Mouse (Mus musculus): Measurements from ENCODE around the gene Fut1. TPM values are rescaled to one million over a fixed set of nuclear protein-coding genes. Genes with fewer than 3 reads are reported as not detected.

The Fut1 gene
- polyA plus RNA-seq (2012; rRNA removed), result 0.71 and 1.1 TPM in 2 replicates

GRCm38 (mm10) chr7:45617042-45617695 lies at the start of gene Fut1:
Gene Fut1 (plus strand): TSS chr7:45617289.
- H3K4me3 ChIP-seq (ENCODE audit: extremely low read depth, insufficient read depth, insufficient read length), result no peak within 1 kb of the TSS
- 32% methylated on average over 31 of the region's 31 CpGs for WGBS
- no peak for DNase-seq (ENCODE audit: low read depth in 1 of 2, low spot score in 2 of 2)
- TF ChIP-seq POLR2A (IDR thresholded peaks at IDR 0.05; ENCODE audit: low read depth, low read length), result no peak
- no peak within 1 kb of the TSS for H3K27ac ChIP-seq (ENCODE audit: insufficient read depth, low read length)
- peaks cover 2% of the 10 kb centered on the region; the same call in 1 of the 2 replicates for H3K27me3 ChIP-seq (ENCODE audit: control insufficient read depth, insufficient read depth, low read length)
- no peaks in the 10 kb centered on the region for H3K36me3 ChIP-seq (ENCODE audit: control insufficient read depth, insufficient read depth, low read length)
- no peaks in the 10 kb centered on the region; the same call in 1 of the 2 replicates for H3K4me1 ChIP-seq (ENCODE audit: control insufficient read depth, insufficient read depth, insufficient read length)

- Histone ChIP-seq H3K4me1 (ENCODE audit: control insufficient read depth, insufficient read depth, insufficient read length) (peaks cover 12% of the 10 kb centered on the region; the same call in 1 of the 2 replicates), H3K27ac (ENCODE audit: insufficient read depth, low read length) (peak overlapping the region; percentile 81), H3K4me3 (ENCODE audit: extremely low read depth, insufficient read depth, insufficient read length) (peak overlapping the region; percentile 57), H3K27me3 (ENCODE audit: control insufficient read depth, insufficient read depth, low read length) (no peaks in the 10 kb centered on the region), H3K36me3 (ENCODE audit: control insufficient read depth, insufficient read depth, low read length) (no peaks in the 10 kb centered on the region)
- 1% methylated on average over 24 of the region's 24 CpGs for WGBS
- no peak; the same call in 1 of the 2 replicates for TF ChIP-seq POLR2A (IDR thresholded peaks at IDR 0.05; ENCODE audit: low read depth, low read length)
- TF ChIP-seq CTCF (IDR thresholded peaks at IDR 0.05; ENCODE audit: extremely low read depth, insufficient read depth, insufficient read length, insufficient replicate concordance), result no peak
- peak; percentile 72 to 87 for DNase-seq (ENCODE audit: low read depth in 1 of 2, low spot score in 2 of 2)
Observed at GRCm38 (mm10) chr7:45567780-45568516, 49.1 kb upstream of the Fut1 start.

DNA sequence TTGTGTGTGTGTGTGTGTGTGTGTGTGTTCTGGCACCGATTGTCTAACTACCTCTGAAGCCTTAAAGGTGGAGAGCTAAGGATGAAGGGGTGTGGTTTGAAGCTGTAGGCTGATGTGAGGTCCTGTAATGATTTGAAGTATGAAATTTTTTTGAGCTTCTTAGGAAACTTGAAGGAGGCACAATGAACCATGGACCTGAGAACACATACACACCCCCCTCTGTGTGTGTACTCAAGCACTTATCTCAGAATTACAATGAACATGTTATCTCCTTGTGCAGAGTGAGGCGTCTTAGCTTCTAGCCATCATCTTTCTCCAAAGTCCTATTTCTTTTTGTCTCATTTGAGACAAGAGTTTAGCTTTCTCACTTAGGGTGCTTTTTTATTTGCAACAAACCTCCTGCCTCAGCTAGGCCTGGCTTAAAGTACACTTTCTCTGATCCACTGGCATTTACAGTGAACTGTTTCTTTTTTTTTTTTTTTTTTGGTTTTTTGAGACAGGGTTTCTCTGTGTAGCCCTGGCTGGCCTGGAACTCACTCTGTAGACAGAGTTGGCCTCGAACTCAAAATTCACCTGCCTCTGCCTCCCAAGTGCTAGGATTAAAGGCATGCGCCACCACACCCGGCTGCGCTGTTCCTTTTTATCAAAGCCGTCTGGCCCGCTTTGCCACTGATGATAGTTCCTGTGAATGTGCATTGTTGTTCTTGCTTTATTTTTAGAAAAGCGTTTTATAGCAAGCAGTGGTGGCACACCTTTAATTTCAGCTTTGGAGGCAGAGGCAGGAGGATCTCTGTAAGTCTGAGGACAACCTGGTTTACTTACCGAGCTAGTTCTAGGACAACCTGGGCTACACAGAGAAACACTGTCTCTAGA lies 48.3 kb upstream of the Fut1 start:
- H3K27ac ChIP-seq (ENCODE audit: insufficient read depth, low read length), result peak overlapping the region; percentile 51
- DNase-seq (ENCODE audit: low read depth in 1 of 2, low spot score in 2 of 2), result no peak
- no peak for TF ChIP-seq POLR2A (IDR thresholded peaks at IDR 0.05; ENCODE audit: low read depth, low read length)
- TF ChIP-seq CTCF (IDR thresholded peaks at IDR 0.05; ENCODE audit: extremely low read depth, insufficient read depth, insufficient read length, insufficient replicate concordance), result no peak
- no peaks in the 10 kb centered on the region for H3K27me3 ChIP-seq (ENCODE audit: control insufficient read depth, insufficient read depth, low read length)
- H3K4me3 ChIP-seq (ENCODE audit: extremely low read depth, insufficient read depth, insufficient read length), result no peak overlapping the region
- no peaks in the 10 kb centered on the region for H3K36me3 ChIP-seq (ENCODE audit: control insufficient read depth, insufficient read depth, low read length)
- H3K4me1 ChIP-seq (ENCODE audit: control insufficient read depth, insufficient read depth, insufficient read length), result peaks cover 12% of the 10 kb centered on the region; the same call in 1 of the 2 replicates
- 70% methylated on average over 10 of the region's 10 CpGs for WGBS

GRCm38 (mm10) chr7:45570103-45570741 lies 46.9 kb upstream of the Fut1 start, which contains the start of gene Bcat2:
Gene Bcat2 (plus strand): TSS chr7:45570153.
- Histone ChIP-seq H3K4me1 (ENCODE audit: control insufficient read depth, insufficient read depth, insufficient read length) (peaks cover 12% of the 10 kb centered on the region; the same call in 1 of the 2 replicates), H3K4me3 (ENCODE audit: extremely low read depth, insufficient read depth, insufficient read length) (peak within 1 kb of the TSS; percentile 74), H3K27ac (ENCODE audit: insufficient read depth, low read length) (peak within 1 kb of the TSS; percentile 81), H3K27me3 (ENCODE audit: control insufficient read depth, insufficient read depth, low read length) (no peaks in the 10 kb centered on the region), H3K36me3 (ENCODE audit: control insufficient read depth, insufficient read depth, low read length) (no peaks in the 10 kb centered on the region)
- TF ChIP-seq CTCF (IDR thresholded peaks at IDR 0.05; ENCODE audit: extremely low read depth, insufficient read depth, insufficient read length, insufficient replicate concordance) (no peak), POLR2A (IDR thresholded peaks at IDR 0.05; ENCODE audit: low read depth, low read length) (peak; percentile 63)
- 1% methylated on average over 41 of the region's 42 CpGs for WGBS
- DNase-seq (ENCODE audit: low read depth in 1 of 2, low spot score in 2 of 2), result peak in 1 of 2 experiments; percentile 75

DNA sequence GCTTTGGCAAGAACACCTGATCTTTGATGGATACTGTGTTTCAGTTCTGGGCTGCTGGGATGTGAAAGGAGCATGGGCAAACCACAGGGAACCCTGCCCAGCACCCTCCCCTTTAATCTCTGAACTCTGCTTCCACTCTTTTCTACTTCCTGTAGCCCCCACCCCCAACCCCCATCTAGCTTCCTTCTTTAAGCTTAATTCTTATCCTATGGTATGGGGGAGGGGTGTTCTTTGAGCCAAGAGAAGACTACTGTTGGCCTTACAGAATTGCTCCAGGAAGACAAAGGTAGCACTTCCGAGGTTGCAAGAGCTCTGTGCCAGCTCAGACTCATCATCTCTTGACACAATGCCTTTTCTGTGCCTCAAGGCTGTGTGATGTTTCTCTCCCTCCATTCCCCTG lies 45.1 kb upstream of the Fut1 start:
- TF ChIP-seq POLR2A (IDR thresholded peaks at IDR 0.05; ENCODE audit: low read depth, low read length) (no peak), CTCF (IDR thresholded peaks at IDR 0.05; ENCODE audit: extremely low read depth, insufficient read depth, insufficient read length, insufficient replicate concordance) (no peak)
- Histone ChIP-seq H3K36me3 (ENCODE audit: control insufficient read depth, insufficient read depth, low read length) (peaks cover 3% of the 10 kb centered on the region; the same call in 1 of the 2 replicates), H3K4me1 (ENCODE audit: control insufficient read depth, insufficient read depth, insufficient read length) (peaks cover 12% of the 10 kb centered on the region; the same call in 1 of the 2 replicates), H3K27me3 (ENCODE audit: control insufficient read depth, insufficient read depth, low read length) (no peaks in the 10 kb centered on the region), H3K27ac (ENCODE audit: insufficient read depth, low read length) (no peak overlapping the region), H3K4me3 (ENCODE audit: extremely low read depth, insufficient read depth, insufficient read length) (no peak overlapping the region)
- WGBS, result 25% methylated on average over 1 of the region's 1 CpGs
- no peak for DNase-seq (ENCODE audit: low read depth in 1 of 2, low spot score in 2 of 2)

DNA sequence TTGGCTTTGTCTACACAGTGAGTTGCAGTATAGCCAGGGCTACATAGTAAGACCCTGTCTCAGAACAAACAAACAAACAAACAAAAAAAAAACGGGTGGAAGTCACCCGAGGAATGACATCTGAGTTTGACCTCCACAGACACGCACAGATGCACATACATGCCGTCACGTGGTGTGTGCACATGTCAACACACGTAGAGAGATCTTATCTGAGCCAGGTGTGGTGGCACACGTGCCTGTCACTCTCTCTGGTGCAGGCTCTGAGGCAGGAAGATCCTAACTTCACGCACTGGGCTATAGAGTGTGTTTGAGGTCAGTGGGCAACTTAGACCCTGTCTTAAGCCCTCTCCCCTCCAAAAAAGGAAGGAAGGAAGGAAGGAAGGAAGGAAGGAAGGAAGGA lies 43.1 kb upstream of the Fut1 start:
- H3K4me1 ChIP-seq (ENCODE audit: control insufficient read depth, insufficient read depth, insufficient read length), result peaks cover 12% of the 10 kb centered on the region; the same call in 1 of the 2 replicates
- H3K36me3 ChIP-seq (ENCODE audit: control insufficient read depth, insufficient read depth, low read length), result peaks cover 6% of the 10 kb centered on the region
- no peak overlapping the region for H3K27ac ChIP-seq (ENCODE audit: insufficient read depth, low read length)
- H3K4me3 ChIP-seq (ENCODE audit: extremely low read depth, insufficient read depth, insufficient read length), result no peak overlapping the region
- TF ChIP-seq POLR2A (IDR thresholded peaks at IDR 0.05; ENCODE audit: low read depth, low read length) (no peak), CTCF (IDR thresholded peaks at IDR 0.05; ENCODE audit: extremely low read depth, insufficient read depth, insufficient read length, insufficient replicate concordance) (no peak)
- H3K27me3 ChIP-seq (ENCODE audit: control insufficient read depth, insufficient read depth, low read length), result no peaks in the 10 kb centered on the region
- no peak for DNase-seq (ENCODE audit: low read depth in 1 of 2, low spot score in 2 of 2)
- 79% methylated on average over 8 of the region's 8 CpGs for WGBS

Measured in spleen, adult 2 months (tissue).